Mouse (Mus musculus) heart, adult 2 months (tissue): ENCODE data around the gene Tssk4. TPM values are rescaled to one million over a fixed set of nuclear protein-coding genes. Genes with fewer than 3 reads are reported as not detected.

Experiments
- DNase-seq, 2 experiments: peaks; one replicate each; pipeline ENCODE4 v3.0.0; 2021
- H3K27ac ChIP-seq: fragments of 200-600 bp; 2 replicates; pipeline ENCODE4 v1.8.1; 2022
- H3K27me3 ChIP-seq: fragments of 200-500 bp; 2 replicates; pipeline ENCODE4 v1.6.1; 2012; ENCODE audit warnings: mild to moderate bottlenecking, low read length, inconsistent platforms, mixed read lengths; ENCODE audit not compliant: control insufficient read depth, insufficient read depth
- H3K36me3 ChIP-seq: fragments of 200-500 bp; 2 replicates; pipeline ENCODE4 v1.6.1; 2012; ENCODE audit warnings: low read length, inconsistent platforms; ENCODE audit not compliant: control insufficient read depth, insufficient read depth
- H3K4me1 ChIP-seq: fragments of 200-500 bp; 2 replicates; pipeline ENCODE4 v1.6.1; 2011; ENCODE audit warnings: low read length; ENCODE audit not compliant: control insufficient read depth, insufficient read depth
- H3K4me3 ChIP-seq: fragments of 200-600 bp; 2 replicates; pipeline ENCODE4 v1.8.1; 2022
- H3K79me2 ChIP-seq: fragments of 200-500 bp; replicated peaks from 2 replicates; pipeline ENCODE4 v1.6.1; 2012; ENCODE audit warnings: mild to moderate bottlenecking, inconsistent platforms, low read length, moderate library complexity, mixed read lengths; ENCODE audit not compliant: control insufficient read depth, insufficient read depth
- H3K9ac ChIP-seq: fragments of 200-500 bp; 2 replicates; pipeline ENCODE4 v1.6.1; 2012; ENCODE audit warnings: low read depth, mild to moderate bottlenecking, control low read depth, inconsistent platforms, low read length, mixed read lengths
- CTCF ChIP-seq: fragments of 200-600 bp; IDR thresholded peaks from 2 replicates; pipeline ENCODE4 v1.8.1; 2022; ENCODE audit warnings: antibody characterized with exemption, mild to moderate bottlenecking, moderate library complexity
- EP300 ChIP-seq: fragments of 200-500 bp; IDR thresholded peaks from 2 replicates; pipeline ENCODE4 v1.6.1; 2011; ENCODE audit warnings: low read depth, low read length, control low read depth; ENCODE audit not compliant: insufficient read depth
- POLR2A ChIP-seq: fragments of 200-500 bp; IDR thresholded peaks from 2 replicates; pipeline ENCODE4 v1.6.1; 2011; ENCODE audit warnings: mild to moderate bottlenecking, low read depth, low read length, control low read depth; ENCODE audit not compliant: insufficient read depth
- WGBS: fragments of 180-500 bp; shearing (Covaris S2); methylation state at CpG from one replicate; pipeline ENCODE4 v1.1.7; 2018; 5-methylcytosine and 5-hydroxymethylcytosine counted together
- intact Hi-C: fragments of 180-260 bp; cut with DNase I; formaldehyde crosslinking; loops from one replicate; pipeline ENCODE4 v1.15.1; 2025
- polyA plus RNA-seq: library from polyadenylated mRNA; depleted of rRNA; stranded (reverse); fragments of >200 nt; gene quantifications from 2 replicates; pipeline ENCODE4 v1.2.3, GENCODE M21; 2012
- total RNA-seq, 2 experiments: library from RNA; stranded (reverse); gene quantifications; 2 replicates each; pipeline ENCODE4 v1.2.3; 2021

Tssk4 gene
- total and polyA plus RNA-seq, 3 experiments, result 0.34 to 0.55 (median 0.47) TPM

- H3K9ac ChIP-seq, result peak within 1 kb of the TSS; percentile 92
- peaks cover 2% of the 10 kb centered on the region; the same call in 1 of the 2 replicates for H3K4me1 ChIP-seq
- H3K79me2 ChIP-seq, result peaks cover 2% of the 10 kb centered on the region; the same call in 1 of the 2 replicates
- peak within 1 kb of the TSS; percentile 80 for H3K4me3 ChIP-seq
- under 1% methylated on average over 38 of the region's 38 CpGs for WGBS
- peak within 1 kb of the TSS; percentile 99 for H3K27ac ChIP-seq
- no peak; the same call in 1 of the 2 replicates for TF ChIP-seq EP300
- peak; percentile 83 for TF ChIP-seq POLR2A
- peak; percentile 15; the same call in 1 of the 2 replicates for TF ChIP-seq CTCF
- no peaks in the 10 kb centered on the region for H3K27me3 ChIP-seq
- intact Hi-C loops, result loop anchor here (5.0 to 10.0 kb wide), 2 partner anchors 35 to 213 kb away; partner anchors contain the start of genes Cbln3, Gm49378, Ipo4 and Khnyn
- H3K36me3 ChIP-seq, result peaks cover 6% of the 10 kb centered on the region
- peak; percentile 93 to 95 for DNase-seq
Observed at GRCm38 (mm10) chr14:55671833-55672740, 22.1 kb downstream of the Tssk4 start, which contains the start of the genes Gmpr2 and Nedd8. TSS of gene Gmpr2 (plus strand) at chr14:55671941. TSS of gene Nedd8 (minus strand) at chr14:55672124.

GRCm38 (mm10) chr14:55672741-55673060, 22.7 kb downstream of the Tssk4 start:
- Histone ChIP-seq H3K79me2 (peaks cover 2% of the 10 kb centered on the region; the same call in 1 of the 2 replicates), H3K4me3 (peak overlapping the region; percentile 80), H3K4me1 (peaks cover 2% of the 10 kb centered on the region; the same call in 1 of the 2 replicates), H3K27ac (peak overlapping the region; percentile 99), H3K27me3 (no peaks in the 10 kb centered on the region), H3K36me3 (peaks cover 6% of the 10 kb centered on the region), H3K9ac (no peak overlapping the region)
- WGBS, result 67% methylated on average over 7 of the region's 7 CpGs
- intact Hi-C loops, result loop anchor here (5.0 to 10.0 kb wide), 2 partner anchors 35 to 212 kb away; partner anchors contain the start of genes Cbln3, Gm49378, Ipo4 and Khnyn
- DNase-seq, result no peak
- TF ChIP-seq EP300 (no peak), CTCF (no peak), POLR2A (no peak)

DNA sequence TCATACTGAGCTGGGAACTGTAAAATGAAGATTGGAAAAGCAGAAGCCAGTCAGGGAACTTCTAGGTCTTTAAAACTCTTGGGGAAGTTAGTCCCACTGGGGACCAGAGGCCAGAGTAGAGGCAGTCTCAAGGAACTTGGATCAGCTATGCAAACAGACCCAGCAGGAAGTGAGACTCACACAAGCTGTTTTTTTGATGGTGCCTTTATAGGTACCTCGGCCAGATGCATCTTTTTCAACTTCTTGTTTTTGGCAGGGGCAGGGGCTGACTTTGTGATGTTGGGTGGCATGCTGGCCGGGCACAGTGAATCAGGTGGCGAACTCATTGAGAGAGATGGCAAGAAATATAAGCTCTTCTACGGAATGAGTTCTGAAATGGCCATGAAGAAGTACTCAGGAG, 27.6 kb downstream of the Tssk4 start:
- H3K27me3 ChIP-seq, result no peaks in the 10 kb centered on the region
- no peak overlapping the region for H3K9ac ChIP-seq
- H3K36me3 ChIP-seq, result peaks cover 5% of the 10 kb centered on the region
- TF ChIP-seq POLR2A (no peak), EP300 (no peak), CTCF (no peak)
- 83% methylated on average over 4 of the region's 4 CpGs for WGBS
- intact Hi-C loops, result loop anchor here (10.0 kb wide), 1 partner anchor 207 kb away; the partner anchor contains the start of genes Cbln3 and Khnyn
- no peak for DNase-seq
- no peak overlapping the region for H3K4me3 ChIP-seq
- H3K27ac ChIP-seq, result no peak overlapping the region
- peaks cover 1% of the 10 kb centered on the region; the same call in 1 of the 2 replicates for H3K4me1 ChIP-seq
- H3K79me2 ChIP-seq, result no peaks in the 10 kb centered on the region

DNA sequence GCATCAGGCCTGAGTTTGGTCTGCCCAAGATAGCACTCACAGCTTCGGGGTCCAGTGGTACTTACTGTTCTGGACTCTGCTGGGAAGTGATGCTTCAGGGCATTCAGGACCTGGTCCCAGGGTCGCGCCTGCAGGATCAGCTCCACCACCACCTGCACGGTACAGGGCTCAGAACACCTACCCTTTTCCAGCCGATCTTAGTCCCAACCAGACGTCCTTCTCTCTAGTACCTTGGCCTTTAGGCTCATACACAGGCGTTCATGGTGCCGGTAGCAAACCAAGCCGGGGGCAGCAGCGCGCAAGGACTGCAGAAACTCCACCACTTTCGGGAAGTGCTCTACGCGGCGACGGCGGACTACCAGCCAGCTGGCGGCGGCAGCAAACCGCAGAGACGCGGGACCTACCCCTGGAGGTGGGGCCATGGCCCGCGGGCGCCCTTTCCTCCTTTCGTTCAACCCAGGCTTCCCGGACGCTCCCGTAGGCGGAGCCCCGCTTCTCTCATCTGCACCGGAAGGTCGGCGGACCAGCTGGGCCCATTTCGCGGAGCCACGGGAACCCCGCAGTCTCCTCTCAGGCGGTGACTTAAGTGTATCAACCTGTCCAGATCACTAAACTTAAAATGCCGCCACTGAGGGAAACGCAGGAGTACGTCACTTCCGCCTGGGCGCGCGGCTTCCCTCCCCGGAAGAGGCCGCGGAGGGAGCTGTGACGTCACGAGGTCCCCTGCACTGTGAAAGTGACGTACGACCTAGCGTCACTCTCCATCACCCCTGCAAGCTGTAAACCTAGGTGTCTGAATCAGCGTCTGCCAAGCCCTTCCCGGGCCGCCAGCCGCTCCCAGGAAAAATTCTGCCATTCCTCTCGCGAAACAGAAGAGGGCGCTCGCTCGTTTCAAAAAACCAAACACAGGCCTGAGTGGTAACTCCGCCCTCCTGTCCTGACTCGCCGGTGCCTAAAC, 31.5 kb downstream of the Tssk4 start, which contains the start of gene Tinf2:
Gene Tinf2, minus strand, starts transcription at position 661 of the 958 bp plus-strand sequence.
- H3K27me3 ChIP-seq, result no peaks in the 10 kb centered on the region
- intact Hi-C loops, result loop anchor here (1.0 to 2.0 kb wide), 3 partner anchors 41 to 63 kb away; partner anchors contain the start of genes Gm49378 and Rabggta
- DNase-seq, result peak; percentile 92 to 94
- TF ChIP-seq EP300 (0 out of 2 replicates have a peak, but pooled peaks have one; percentile 58), CTCF (peak; percentile 90), POLR2A (peak; percentile 51; the same call in 1 of the 2 replicates)
- no peaks in the 10 kb centered on the region; the same call in none of the 2 replicates for H3K36me3 ChIP-seq
- no peaks in the 10 kb centered on the region for H3K79me2 ChIP-seq
- H3K4me1 ChIP-seq, result peaks cover 1% of the 10 kb centered on the region; the same call in 1 of the 2 replicates
- WGBS, result under 1% methylated on average over 66 of the region's 66 CpGs
- H3K27ac ChIP-seq, result peak within 1 kb of the TSS; percentile 85
- peak within 1 kb of the TSS; percentile 59 for H3K9ac ChIP-seq
- H3K4me3 ChIP-seq, result peak within 1 kb of the TSS; percentile 90

DNA sequence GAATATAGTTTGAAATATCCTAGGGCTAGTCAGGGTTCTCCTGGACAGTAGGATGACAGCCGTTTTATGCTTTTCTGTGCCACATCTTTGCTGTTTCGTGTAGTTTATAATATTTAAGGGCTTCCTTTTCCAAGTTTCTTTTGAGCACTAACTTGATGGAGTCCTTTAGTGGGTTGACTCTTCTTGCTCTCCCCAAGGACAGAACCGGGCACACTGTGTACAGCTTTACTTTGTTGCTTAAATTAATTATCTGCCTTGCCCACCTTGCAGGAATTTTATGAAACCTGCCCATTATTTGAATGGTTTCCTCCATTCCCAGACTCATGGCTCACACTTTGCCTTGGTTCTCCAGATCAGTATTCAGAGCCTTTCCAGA, 32.1 kb downstream of the Tssk4 start:
- Histone ChIP-seq H3K9ac (peak overlapping the region; percentile 50; the same call in 1 of the 2 replicates), H3K4me3 (peak overlapping the region; percentile 90), H3K79me2 (no peaks in the 10 kb centered on the region), H3K27ac (peak overlapping the region; percentile 85), H3K27me3 (no peaks in the 10 kb centered on the region), H3K36me3 (no peaks in the 10 kb centered on the region; the same call in 1 of the 2 replicates), H3K4me1 (peaks cover 1% of the 10 kb centered on the region; the same call in 1 of the 2 replicates)
- whole genome bisulfite sequencing, result 6% methylated on average over 3 of the region's 3 CpGs
- intact Hi-C loops, result loop anchor here (1.0 to 2.0 kb wide), 2 partner anchors 41 to 62 kb away; partner anchors contain the start of gene Rabggta
- no peak for DNase-seq
- TF ChIP-seq CTCF (no peak), POLR2A (no peak), EP300 (no peak)
